Mouse (Mus musculus) thymus, adult 2 months (tissue): ENCODE measurements around the gene Prss35. TPM values are rescaled to one million over a fixed set of nuclear protein-coding genes. Genes with fewer than 3 reads are reported as not detected.

Source experiments
- DNase-seq: peaks from one replicate; pipeline ENCODE4 v3.0.0; 2021
- H3K27ac ChIP-seq: fragments of 200-500 bp; 2 replicates; pipeline ENCODE4 v1.5.1; 2012; ENCODE audit warnings: low read length, control low read depth; ENCODE audit not compliant: control insufficient read depth, insufficient read depth
- H3K27me3 ChIP-seq: fragments of 200-500 bp; 2 replicates; pipeline ENCODE4 v1.6.1; 2012; ENCODE audit warnings: mild to moderate bottlenecking, low read length, moderate library complexity, mixed read lengths; ENCODE audit not compliant: control insufficient read depth, insufficient read depth
- H3K36me3 ChIP-seq: fragments of 200-500 bp; 2 replicates; pipeline ENCODE4 v1.6.1; 2012; ENCODE audit warnings: mild to moderate bottlenecking, low read length, moderate library complexity; ENCODE audit not compliant: control insufficient read depth, insufficient read depth
- H3K4me1 ChIP-seq: fragments of 200-500 bp; replicated peaks from 2 replicates; pipeline ENCODE4 v1.6.1; 2012; ENCODE audit warnings: low read length; ENCODE audit not compliant: control insufficient read depth, insufficient read depth
- H3K4me3 ChIP-seq: fragments of 200-500 bp; 2 replicates; pipeline ENCODE4 v1.5.1; 2012; ENCODE audit warnings: mild to moderate bottlenecking, low read length, control low read depth, moderate library complexity; ENCODE audit not compliant: control insufficient read depth, insufficient read depth
- CTCF ChIP-seq: fragments of 200-500 bp; IDR thresholded peaks from 2 replicates; pipeline ENCODE4 v1.5.1; 2012; ENCODE audit warnings: mild to moderate bottlenecking, control low read depth, low read length, moderate library complexity, borderline replicate concordance; ENCODE audit not compliant: control insufficient read depth, poor library complexity, insufficient read depth; ENCODE audit errors: extremely low read depth
- POLR2A ChIP-seq: fragments of 200-500 bp; IDR thresholded peaks from 2 replicates; pipeline ENCODE4 v1.6.1; 2012; ENCODE audit warnings: mild to moderate bottlenecking, low read length, control low read depth, moderate library complexity; ENCODE audit not compliant: control insufficient read depth, poor library complexity, insufficient read depth; ENCODE audit errors: extremely low read depth
- WGBS: fragments of 180-500 bp; shearing (Covaris S2); methylation state at CpG from one replicate; pipeline ENCODE4 v1.1.7; 2018; 5-methylcytosine and 5-hydroxymethylcytosine counted together
- polyA plus RNA-seq: library from polyadenylated mRNA; depleted of rRNA; stranded (reverse); fragments of >200 nt; gene quantifications from 2 replicates; pipeline ENCODE4 v1.2.3, GENCODE M21; 2012

The Prss35 gene
- polyA plus RNA-seq, 1 experiment = 0.16 TPM

GRCm38 (mm10) chr9:86766991-86767390 is 23.5 kb downstream of the Prss35 start:
- Histone ChIP-seq H3K27me3 (no peaks in the 10 kb centered on the region), H3K4me3 (no peak overlapping the region), H3K27ac (no peak overlapping the region), H3K4me1 (no peaks in the 10 kb centered on the region), H3K36me3 (no peaks in the 10 kb centered on the region)
- WGBS = 89% methylated on average over 10 of the region's 10 CpGs
- no peak for TF ChIP-seq POLR2A
- TF ChIP-seq CTCF = no peak
- DNase-seq = no peak

GRCm38 (mm10) chr9:86772897-86773296 is 29.4 kb downstream of the Prss35 start:
- Histone ChIP-seq H3K27me3 (no peaks in the 10 kb centered on the region), H3K4me1 (no peaks in the 10 kb centered on the region), H3K36me3 (no peaks in the 10 kb centered on the region), H3K27ac (no peak overlapping the region), H3K4me3 (no peak overlapping the region)
- DNase-seq = no peak
- TF ChIP-seq CTCF (no peak), POLR2A (no peak)
- WGBS = 87% methylated on average over 3 of the region's 3 CpGs

GRCm38 (mm10) chr9:86773996-86774395 is 30.5 kb downstream of the Prss35 start:
- WGBS = 86% methylated on average over 8 of the region's 8 CpGs
- no peaks in the 10 kb centered on the region for H3K27me3 ChIP-seq
- TF ChIP-seq POLR2A (no peak), CTCF (no peak)
- no peak overlapping the region for H3K4me3 ChIP-seq
- no peaks in the 10 kb centered on the region for H3K36me3 ChIP-seq
- DNase-seq = no peak
- H3K27ac ChIP-seq = no peak overlapping the region
- no peaks in the 10 kb centered on the region for H3K4me1 ChIP-seq

GRCm38 (mm10) chr9:86775374-86775773 is 31.9 kb downstream of the Prss35 start:
- Histone ChIP-seq H3K27me3 (no peaks in the 10 kb centered on the region), H3K27ac (no peak overlapping the region), H3K4me3 (no peak overlapping the region), H3K4me1 (no peaks in the 10 kb centered on the region), H3K36me3 (no peaks in the 10 kb centered on the region)
- no peak for DNase-seq
- TF ChIP-seq POLR2A (no peak), CTCF (no peak)
- WGBS = 93% methylated on average over 6 of the region's 6 CpGs

GRCm38 (mm10) chr9:86777309-86777708 is 33.9 kb downstream of the Prss35 start:
- Histone ChIP-seq H3K27me3 (no peaks in the 10 kb centered on the region), H3K4me3 (no peak overlapping the region), H3K27ac (no peak overlapping the region), H3K36me3 (no peaks in the 10 kb centered on the region), H3K4me1 (no peaks in the 10 kb centered on the region)
- TF ChIP-seq POLR2A (no peak), CTCF (no peak)
- WGBS = 70% methylated on average over 7 of the region's 7 CpGs
- no peak for DNase-seq

GRCm38 (mm10) chr9:86778212-86778611 is 34.8 kb downstream of the Prss35 start:
- no peaks in the 10 kb centered on the region for H3K36me3 ChIP-seq

GRCm38 (mm10) chr9:86781426-86781825 is 38.0 kb downstream of the Prss35 start:
- Histone ChIP-seq H3K4me3 (no peak overlapping the region), H3K27me3 (no peaks in the 10 kb centered on the region), H3K36me3 (no peaks in the 10 kb centered on the region), H3K27ac (no peak overlapping the region), H3K4me1 (no peaks in the 10 kb centered on the region)
- 93% methylated on average over 4 of the region's 4 CpGs for WGBS
- no peak for DNase-seq
- TF ChIP-seq CTCF = no peak
- TF ChIP-seq POLR2A = no peak

More at GRCm38 (mm10) chr9:86778212-86778611, 34.8 kb downstream of the Prss35 start:
- 79% methylated on average over 4 of the region's 4 CpGs for WGBS
- no peak for DNase-seq
- TF ChIP-seq POLR2A (no peak), CTCF (no peak)
- Histone ChIP-seq H3K4me3 (no peak overlapping the region), H3K27ac (no peak overlapping the region), H3K4me1 (no peaks in the 10 kb centered on the region), H3K27me3 (no peaks in the 10 kb centered on the region)
